In the genomic region with DNA sequence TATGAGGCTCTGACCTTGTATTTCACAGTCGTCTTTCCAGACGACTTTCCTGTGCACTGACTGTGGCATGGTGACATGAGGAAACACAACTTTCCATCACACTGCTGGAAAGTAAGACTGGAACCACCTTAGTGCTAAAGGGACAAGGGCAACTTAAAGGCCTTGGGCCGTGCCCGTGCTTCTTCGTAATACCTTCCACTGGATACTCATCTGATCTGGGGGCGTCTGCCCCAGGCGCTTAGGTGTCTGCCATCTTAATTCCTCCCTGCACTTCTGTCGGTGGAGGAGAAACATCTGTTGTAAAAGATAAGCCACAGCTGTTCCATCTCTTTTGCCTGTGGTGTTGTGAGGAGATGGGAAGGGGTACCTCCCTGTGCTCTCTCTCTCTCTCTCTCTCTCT, we compare ENCODE assay signal across 18 mouse cellular contexts.
DNase-seq lines count a peak whose midpoint lies in the region; ATAC-seq and TF ChIP-seq lines count a peak whose summit lies in the region.
"Had no signal": no experiment of that assay in that cellular context is flagged by ENCODE, and none has a peak within 500 bp of the region (broad histone marks: within the 10 kb centered on the region; RNA-seq: fewer than 3 reads in every experiment).

No protein-coding gene starts in this region.

- TF ChIP-seq EP300 in lung, postnatal 0 days (IDR thresholded peaks at IDR 0.05), result no peak
- no peak for TF ChIP-seq EP300 in stomach, postnatal 0 days (optimal IDR thresholded peaks at IDR 0.05)

- DNase-seq in kidney, adult 11 months, result no peak
- peak; percentile 59 for DNase-seq in lung, embryonic 14.5 days
- DNase-seq in lung, postnatal 0 days (ENCODE audit: low spot score), result no peak
- no peak for DNase-seq in stomach, postnatal 0 days (ENCODE audit: low spot score)
- DNase-seq: adrenal gland, postnatal 10 days; cerebellum, adult 11 months; cerebellum, adult 8-10 months; cerebellum, postnatal 14 days; heart, adult 18-20 months had no signal

- no peaks in the 10 kb centered on the region for H3K36me3 ChIP-seq in kidney, embryonic 14.5 days (ENCODE audit: control insufficient read depth, insufficient read depth, low read length)
- no peaks in the 10 kb centered on the region for H3K36me3 ChIP-seq in lung, embryonic 14.5 days (ENCODE audit: insufficient read depth)
- H3K36me3 ChIP-seq in lung, postnatal 0 days (ENCODE audit: insufficient read depth, low read length), result no peaks in the 10 kb centered on the region
- no peaks in the 10 kb centered on the region for H3K36me3 ChIP-seq in stomach, embryonic 16.5 days (ENCODE audit: control insufficient read depth, insufficient read depth, low read length)
- no peaks in the 10 kb centered on the region for H3K36me3 ChIP-seq in stomach, postnatal 0 days (ENCODE audit: control insufficient read depth, insufficient read depth, low read length)
- no peaks in the 10 kb centered on the region for H3K36me3 ChIP-seq in intestine, embryonic 15.5 days
- H3K36me3 ChIP-seq: embryonic facial prominence, embryonic 12.5 days; forebrain, embryonic 15.5 days; heart, embryonic 12.5 days; hindbrain, embryonic 15.5 days had no signal

- no peak overlapping the region for H3K9ac ChIP-seq in kidney, embryonic 14.5 days (ENCODE audit: low read depth, low read length)
- no peak overlapping the region for H3K9ac ChIP-seq in lung, embryonic 14.5 days
- no peak overlapping the region for H3K9ac ChIP-seq in lung, postnatal 0 days (replicated peaks; ENCODE audit: low read depth)
- no peak overlapping the region for H3K9ac ChIP-seq in stomach, embryonic 16.5 days (ENCODE audit: low read length)
- no peak overlapping the region for H3K9ac ChIP-seq in stomach, postnatal 0 days (ENCODE audit: low read length)
- no peak overlapping the region for H3K9ac ChIP-seq in intestine, embryonic 15.5 days
- H3K9ac ChIP-seq: embryonic facial prominence, embryonic 12.5 days; forebrain, embryonic 15.5 days; heart, embryonic 12.5 days; hindbrain, embryonic 15.5 days had no signal

- no peak overlapping the region for H3K27ac ChIP-seq in kidney, embryonic 14.5 days (ENCODE audit: low read depth, low read length)
- no peak overlapping the region for H3K27ac ChIP-seq in lung, embryonic 14.5 days (ENCODE audit: low read depth)
- H3K27ac ChIP-seq in lung, postnatal 0 days (ENCODE audit: low read length), result no peak overlapping the region
- H3K27ac ChIP-seq in stomach, embryonic 16.5 days (ENCODE audit: low read length), result 0 out of 2 replicates have a peak overlapping the region, but pooled peaks have one; percentile 9
- no peak overlapping the region for H3K27ac ChIP-seq in stomach, postnatal 0 days (replicated peaks)
- no peak overlapping the region for H3K27ac ChIP-seq in intestine, embryonic 15.5 days
- H3K27ac ChIP-seq: embryonic facial prominence, embryonic 12.5 days; forebrain, embryonic 15.5 days; hindbrain, embryonic 10.5 days; hindbrain, embryonic 15.5 days had no signal

- H3K4me1 ChIP-seq in kidney, embryonic 14.5 days (ENCODE audit: control insufficient read depth, insufficient read depth, low read length), result 0 out of 2 replicates have a peak, but pooled peaks cover 3% of the 10 kb centered on the region
- 0 out of 2 replicates have a peak, but pooled peaks cover 3% of the 10 kb centered on the region for H3K4me1 ChIP-seq in lung, embryonic 14.5 days (ENCODE audit: insufficient read depth)
- H3K4me1 ChIP-seq in lung, postnatal 0 days (ENCODE audit: insufficient read depth, low read depth, low read length), result no peaks in the 10 kb centered on the region
- no peaks in the 10 kb centered on the region for H3K4me1 ChIP-seq in stomach, embryonic 16.5 days (ENCODE audit: control insufficient read depth, insufficient read depth, low read length)
- H3K4me1 ChIP-seq in stomach, postnatal 0 days (replicated peaks; ENCODE audit: control insufficient read depth, insufficient read depth), result no peaks in the 10 kb centered on the region
- H3K4me1 ChIP-seq in intestine, embryonic 15.5 days (replicated peaks), result no peaks in the 10 kb centered on the region
- H3K4me1 ChIP-seq: embryonic facial prominence, embryonic 12.5 days; forebrain, embryonic 15.5 days; heart, embryonic 12.5 days; hindbrain, embryonic 15.5 days had no signal

- TF ChIP-seq CTCF in lung, embryonic 14.5 days (IDR thresholded peaks at IDR 0.05; ENCODE audit: low read depth), result no peak
- no peak for TF ChIP-seq CTCF in lung, postnatal 0 days (IDR thresholded peaks at IDR 0.05)
- TF ChIP-seq CTCF in stomach, postnatal 0 days (IDR thresholded peaks at IDR 0.05; ENCODE audit: low read depth), result no peak

- 19% methylated on average over 8 of the region's 8 CpGs for WGBS in kidney, embryonic 14.5 days
- 34% methylated on average over 8 of the region's 8 CpGs for WGBS in lung, embryonic 14.5 days
- WGBS in lung, postnatal 0 days, result 48% methylated on average over 8 of the region's 8 CpGs
- 33% methylated on average over 8 of the region's 8 CpGs for WGBS in stomach, embryonic 16.5 days
- WGBS in stomach, postnatal 0 days, result 52% methylated on average over 8 of the region's 8 CpGs
- WGBS in intestine, embryonic 15.5 days, result 59% methylated on average over 8 of the region's 8 CpGs

- no peaks in the 10 kb centered on the region for H3K9me3 ChIP-seq in kidney, embryonic 14.5 days (ENCODE audit: control insufficient read depth, low read length)
- no peaks in the 10 kb centered on the region for H3K9me3 ChIP-seq in lung, embryonic 14.5 days (ENCODE audit: low read depth, low read length)
- no peaks in the 10 kb centered on the region for H3K9me3 ChIP-seq in lung, postnatal 0 days (ENCODE audit: low read length)
- no peaks in the 10 kb centered on the region for H3K9me3 ChIP-seq in stomach, embryonic 16.5 days (replicated peaks; ENCODE audit: control insufficient read depth, low read length)
- no peaks in the 10 kb centered on the region for H3K9me3 ChIP-seq in stomach, postnatal 0 days (ENCODE audit: control insufficient read depth, low read length)
- no peaks in the 10 kb centered on the region for H3K9me3 ChIP-seq in intestine, embryonic 15.5 days
- H3K9me3 ChIP-seq: embryonic facial prominence, embryonic 12.5 days; forebrain, embryonic 15.5 days; heart, embryonic 12.5 days; hindbrain, embryonic 10.5 days; hindbrain, embryonic 15.5 days had no signal

- ATAC-seq in kidney, embryonic 14.5 days (ENCODE audit: low FRiP score, low TSS enrichment), result peak; percentile 75
- peak; percentile 30; the same call in 1 of the 2 replicates for ATAC-seq in lung, embryonic 14.5 days (ENCODE audit: insufficient read depth)
- ATAC-seq in lung, postnatal 0 days, result no peak
- ATAC-seq in stomach, embryonic 16.5 days (ENCODE audit: insufficient read depth, low FRiP score), result no peak
- no peak for ATAC-seq in stomach, postnatal 0 days (ENCODE audit: low FRiP score, low TSS enrichment)
- ATAC-seq in intestine, embryonic 15.5 days, result no peak
- ATAC-seq: forebrain, embryonic 15.5 days had no signal

- no peaks in the 10 kb centered on the region for H3K27me3 ChIP-seq in kidney, embryonic 14.5 days (ENCODE audit: control insufficient read depth, insufficient read depth, low read length)
- H3K27me3 ChIP-seq in lung, embryonic 14.5 days (ENCODE audit: insufficient read depth, low read length), result no peaks in the 10 kb centered on the region
- no peaks in the 10 kb centered on the region for H3K27me3 ChIP-seq in lung, postnatal 0 days (replicated peaks; ENCODE audit: insufficient read depth, low read length)
- H3K27me3 ChIP-seq in stomach, embryonic 16.5 days (ENCODE audit: control insufficient read depth, insufficient read depth, low read length), result no peaks in the 10 kb centered on the region
- no peaks in the 10 kb centered on the region for H3K27me3 ChIP-seq in stomach, postnatal 0 days (ENCODE audit: control insufficient read depth, insufficient read depth, low read length)
- no peaks in the 10 kb centered on the region for H3K27me3 ChIP-seq in intestine, embryonic 15.5 days (replicated peaks)
- H3K27me3 ChIP-seq: CH12.LX; embryonic facial prominence, embryonic 12.5 days; forebrain, embryonic 15.5 days; heart, embryonic 12.5 days; hindbrain, embryonic 15.5 days had no signal

- H3K4me3 ChIP-seq in kidney, embryonic 14.5 days (ENCODE audit: low read length), result no peak overlapping the region
- H3K4me3 ChIP-seq in lung, embryonic 14.5 days (ENCODE audit: low read depth, low read length), result no peak overlapping the region
- no peak overlapping the region for H3K4me3 ChIP-seq in lung, postnatal 0 days (ENCODE audit: low read depth, low read length)
- H3K4me3 ChIP-seq in stomach, embryonic 16.5 days (replicated peaks; ENCODE audit: low read length), result no peak overlapping the region
- H3K4me3 ChIP-seq in stomach, postnatal 0 days (ENCODE audit: low read depth, low read length), result no peak overlapping the region
- no peak overlapping the region for H3K4me3 ChIP-seq in intestine, embryonic 15.5 days (replicated peaks)
- H3K4me3 ChIP-seq: embryonic facial prominence, embryonic 12.5 days; forebrain, embryonic 15.5 days; heart, embryonic 12.5 days; hindbrain, embryonic 10.5 days; hindbrain, embryonic 15.5 days had no signal

- H3K4me2 ChIP-seq in kidney, embryonic 14.5 days (replicated peaks; ENCODE audit: low read depth, low read length), result no peak overlapping the region
- peak overlapping the region; percentile 2 for H3K4me2 ChIP-seq in lung, embryonic 14.5 days
- H3K4me2 ChIP-seq in lung, postnatal 0 days (replicated peaks; ENCODE audit: low read depth, low read length), result no peak overlapping the region
- no peak overlapping the region for H3K4me2 ChIP-seq in stomach, embryonic 16.5 days (ENCODE audit: low read depth, low read length)
- no peak overlapping the region for H3K4me2 ChIP-seq in stomach, postnatal 0 days (replicated peaks; ENCODE audit: low read depth)
- no peak overlapping the region for H3K4me2 ChIP-seq in intestine, embryonic 15.5 days (replicated peaks)
- H3K4me2 ChIP-seq: embryonic facial prominence, embryonic 12.5 days; forebrain, embryonic 15.5 days; heart, embryonic 12.5 days; hindbrain, embryonic 15.5 days had no signal

Comparison
In these comparisons a context has a peak if more than half of its experiments do, and no peak if none do; other contexts are left out.
1. ATAC-seq: peak in kidney, embryonic 14.5 days (single experiment) and lung, embryonic 14.5 days (single experiment); none in lung, postnatal 0 days (single experiment), stomach, embryonic 16.5 days (single experiment), stomach, postnatal 0 days (single experiment) and intestine, embryonic 15.5 days (single experiment).